Mouse (Mus musculus): ENCODE measurements around the gene March10. TPM values are rescaled to one million over a fixed set of nuclear protein-coding genes. Genes with fewer than 3 reads are reported as not detected.
A peak's percentile ranks its signal among the peaks of the same experiment; 100 is the strongest.

The March10 gene
- total and polyA plus RNA-seq, 3 experiments, result 0.08 TPM; not detected in 2

DNA sequence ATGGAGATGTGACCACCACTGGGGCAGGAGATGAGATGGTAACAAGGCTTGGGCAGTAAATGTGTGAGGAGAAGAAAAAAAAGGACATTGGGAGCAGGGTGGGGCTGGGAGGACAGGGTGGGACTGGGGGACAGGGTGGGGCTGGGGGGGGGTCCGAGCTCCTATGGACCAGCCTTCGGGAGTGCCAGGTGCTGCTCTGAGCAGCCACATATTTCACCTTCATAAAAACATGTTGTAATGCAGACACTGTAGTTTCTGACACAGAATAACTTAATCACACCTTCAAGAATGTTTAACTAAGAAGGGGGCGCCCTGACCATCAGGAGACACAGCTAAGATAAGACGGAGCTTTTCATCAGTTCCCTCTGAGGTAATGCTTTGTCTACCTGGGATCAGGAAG, 4.0 kb downstream of the March10 start:
- Histone ChIP-seq H3K4me3 (no peak overlapping the region), H3K27ac (no peak overlapping the region), H3K79me2 (replicated peaks; ENCODE audit: control insufficient read depth, insufficient read depth, low read length) (no peaks in the 10 kb centered on the region), H3K36me3 (ENCODE audit: control insufficient read depth, insufficient read depth, low read length) (no peaks in the 10 kb centered on the region), H3K9ac (ENCODE audit: low read depth, low read length) (no peak overlapping the region), H3K4me1 (ENCODE audit: control insufficient read depth, insufficient read depth, low read length) (no peaks in the 10 kb centered on the region), H3K27me3 (ENCODE audit: control insufficient read depth, insufficient read depth, low read length) (peaks cover 3% of the 10 kb centered on the region)
- intact Hi-C loops (cut with DNase I), result no loop called here
- no peak for TF ChIP-seq POLR2A (IDR thresholded peaks at IDR 0.05; ENCODE audit: insufficient read depth, low read depth, low read length)
- no peak for TF ChIP-seq CTCF (IDR thresholded peaks at IDR 0.05)
- no peak for TF ChIP-seq EP300 (IDR thresholded peaks at IDR 0.05; ENCODE audit: insufficient read depth, low read depth, low read length)
- 78% methylated on average over 4 of the region's 4 CpGs for WGBS
- no peak for DNase-seq

DNA sequence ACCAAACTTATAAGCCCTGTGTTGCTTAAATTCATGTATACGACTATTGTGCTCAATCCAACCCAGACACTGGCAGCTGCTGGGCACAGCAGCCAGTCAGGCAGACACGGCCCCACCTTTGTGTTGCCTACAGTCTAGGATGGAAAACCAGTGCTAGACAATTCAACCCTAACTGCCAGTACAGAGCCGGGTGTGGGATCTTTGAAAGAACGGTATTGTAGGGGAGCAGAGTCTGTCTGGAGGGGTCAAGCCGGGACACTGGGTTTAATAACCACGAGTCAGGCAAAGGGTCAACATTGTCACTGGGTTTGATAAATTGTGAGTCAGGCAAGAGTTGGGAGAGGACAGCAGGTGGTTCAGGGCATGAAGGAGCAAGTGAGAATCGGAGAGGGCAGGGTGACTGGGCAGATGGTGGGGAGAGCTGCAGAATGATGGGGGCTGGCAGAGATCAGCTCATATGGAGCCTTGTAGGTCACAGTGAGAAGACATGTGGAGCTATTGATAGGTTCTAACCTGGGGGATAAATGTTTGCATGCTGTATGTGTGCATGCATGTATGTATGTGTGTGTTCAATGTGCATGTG, 4.9 kb downstream of the March10 start:
- Histone ChIP-seq H3K9ac (ENCODE audit: low read depth, low read length) (no peak overlapping the region), H3K4me1 (ENCODE audit: control insufficient read depth, insufficient read depth, low read length) (no peaks in the 10 kb centered on the region), H3K27ac (no peak overlapping the region), H3K36me3 (ENCODE audit: control insufficient read depth, insufficient read depth, low read length) (no peaks in the 10 kb centered on the region), H3K79me2 (replicated peaks; ENCODE audit: control insufficient read depth, insufficient read depth, low read length) (no peaks in the 10 kb centered on the region), H3K27me3 (ENCODE audit: control insufficient read depth, insufficient read depth, low read length) (peaks cover 2% of the 10 kb centered on the region), H3K4me3 (no peak overlapping the region)
- no peak for DNase-seq
- intact Hi-C loops (cut with DNase I), result no loop called here
- 78% methylated on average over 7 of the region's 7 CpGs for WGBS
- TF ChIP-seq CTCF (IDR thresholded peaks at IDR 0.05) (no peak), POLR2A (IDR thresholded peaks at IDR 0.05; ENCODE audit: insufficient read depth, low read depth, low read length) (no peak), EP300 (IDR thresholded peaks at IDR 0.05; ENCODE audit: insufficient read depth, low read depth, low read length) (no peak)

DNA sequence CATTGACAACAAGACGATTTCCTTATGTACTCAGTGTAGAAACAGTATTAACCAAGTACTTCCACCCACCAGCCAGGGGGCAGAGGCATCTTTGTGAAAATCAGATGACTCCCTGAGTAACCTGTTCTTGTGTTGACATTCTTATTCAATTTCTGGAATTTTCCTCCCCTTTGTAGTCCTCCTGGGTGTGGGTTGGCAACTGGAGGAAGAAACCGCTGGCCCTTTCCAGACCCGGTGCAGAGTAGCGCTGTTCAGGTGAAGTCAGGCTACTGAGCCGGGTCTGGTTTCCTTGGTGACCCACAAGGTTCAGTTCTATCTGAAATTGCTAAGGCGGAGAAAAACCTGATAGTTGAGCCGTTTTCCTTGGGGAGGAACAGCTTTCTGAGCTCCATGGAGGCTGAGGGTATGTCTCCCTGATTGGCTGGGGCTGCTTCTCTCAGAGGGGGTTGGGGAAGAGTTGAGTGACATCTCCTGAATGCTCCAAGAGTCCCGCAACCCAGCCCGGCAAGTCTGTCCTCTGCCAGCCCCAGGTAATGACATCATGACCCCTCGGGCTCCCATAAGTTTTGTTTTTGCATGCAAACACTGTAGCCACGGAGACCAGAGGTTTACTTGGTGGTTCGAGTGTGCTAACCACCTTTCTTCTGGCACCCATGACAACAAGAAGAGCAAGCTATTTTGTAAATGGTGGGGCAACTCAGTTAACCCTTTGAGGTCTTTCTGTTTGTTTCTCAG, 6.8 kb downstream of the March10 start:
- 66% methylated on average over 12 of the region's 12 CpGs for WGBS
- intact Hi-C loops (cut with DNase I), result no loop called here
- no peaks in the 10 kb centered on the region for H3K36me3 ChIP-seq (ENCODE audit: control insufficient read depth, insufficient read depth, low read length)
- H3K27me3 ChIP-seq (ENCODE audit: control insufficient read depth, insufficient read depth, low read length), result no peaks in the 10 kb centered on the region
- TF ChIP-seq POLR2A (IDR thresholded peaks at IDR 0.05; ENCODE audit: insufficient read depth, low read depth, low read length) (no peak), CTCF (IDR thresholded peaks at IDR 0.05) (no peak), EP300 (IDR thresholded peaks at IDR 0.05; ENCODE audit: insufficient read depth, low read depth, low read length) (no peak)
- no peak overlapping the region for H3K9ac ChIP-seq (ENCODE audit: low read depth, low read length)
- H3K4me3 ChIP-seq, result no peak overlapping the region
- DNase-seq, result no peak
- H3K79me2 ChIP-seq (replicated peaks; ENCODE audit: control insufficient read depth, insufficient read depth, low read length), result no peaks in the 10 kb centered on the region
- H3K27ac ChIP-seq, result no peak overlapping the region
- no peaks in the 10 kb centered on the region for H3K4me1 ChIP-seq (ENCODE audit: control insufficient read depth, insufficient read depth, low read length)

DNA sequence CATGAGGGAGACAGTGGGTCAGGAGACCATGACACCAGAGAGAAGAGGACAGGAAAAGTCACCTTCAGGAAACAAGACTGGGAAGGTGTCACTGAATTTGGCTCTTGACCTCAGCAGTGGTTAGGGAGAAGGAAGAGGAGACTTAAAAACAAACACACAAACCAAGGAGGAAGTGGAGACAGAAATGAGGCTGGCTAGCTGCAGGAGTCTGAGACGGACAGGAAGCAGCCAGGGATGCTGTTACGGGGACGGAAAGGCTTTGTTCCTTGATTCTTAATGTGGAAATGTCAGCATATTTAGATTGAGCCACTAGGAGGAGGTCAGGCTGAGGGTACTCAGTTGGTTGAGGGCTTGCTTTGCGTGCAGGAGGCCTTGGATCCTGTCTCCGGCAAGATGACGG, 8.9 kb downstream of the March10 start:
- no peak overlapping the region for H3K4me3 ChIP-seq
- no peaks in the 10 kb centered on the region for H3K36me3 ChIP-seq (ENCODE audit: control insufficient read depth, insufficient read depth, low read length)
- H3K9ac ChIP-seq (ENCODE audit: low read depth, low read length), result no peak overlapping the region
- intact Hi-C loops (cut with DNase I), result no loop called here
- TF ChIP-seq POLR2A (IDR thresholded peaks at IDR 0.05; ENCODE audit: insufficient read depth, low read depth, low read length), result no peak
- no peak for TF ChIP-seq EP300 (IDR thresholded peaks at IDR 0.05; ENCODE audit: insufficient read depth, low read depth, low read length)
- no peak for TF ChIP-seq CTCF (IDR thresholded peaks at IDR 0.05)
- H3K79me2 ChIP-seq (replicated peaks; ENCODE audit: control insufficient read depth, insufficient read depth, low read length), result no peaks in the 10 kb centered on the region
- no peak overlapping the region for H3K27ac ChIP-seq
- 61% methylated on average over 6 of the region's 6 CpGs for whole genome bisulfite sequencing
- no peaks in the 10 kb centered on the region for H3K4me1 ChIP-seq (ENCODE audit: control insufficient read depth, insufficient read depth, low read length)
- H3K27me3 ChIP-seq (ENCODE audit: control insufficient read depth, insufficient read depth, low read length), result no peaks in the 10 kb centered on the region
- DNase-seq, result peak in 1 of 2 experiments; percentile 27

DNA sequence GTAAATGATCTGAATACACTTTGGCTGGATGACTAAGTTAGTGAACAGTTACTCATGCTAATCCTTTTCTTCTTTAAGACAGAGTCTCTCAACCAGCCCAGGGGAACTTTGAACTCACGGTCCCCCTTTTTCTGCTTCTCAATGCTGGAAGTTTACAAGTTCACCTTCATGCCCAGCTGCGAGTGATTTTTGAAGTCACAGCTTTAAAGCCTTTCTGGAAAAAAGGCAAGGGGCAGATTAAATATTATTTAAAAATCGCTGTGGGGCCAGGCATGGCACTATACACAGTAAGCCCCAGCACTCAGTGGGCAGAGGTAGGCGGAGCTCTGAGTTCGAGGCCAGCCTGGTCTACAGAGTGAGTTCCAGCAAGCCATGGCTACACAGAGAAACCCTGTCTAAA, 10.3 kb downstream of the March10 start:
- WGBS, result 91% methylated on average over 5 of the region's 5 CpGs

DNA sequence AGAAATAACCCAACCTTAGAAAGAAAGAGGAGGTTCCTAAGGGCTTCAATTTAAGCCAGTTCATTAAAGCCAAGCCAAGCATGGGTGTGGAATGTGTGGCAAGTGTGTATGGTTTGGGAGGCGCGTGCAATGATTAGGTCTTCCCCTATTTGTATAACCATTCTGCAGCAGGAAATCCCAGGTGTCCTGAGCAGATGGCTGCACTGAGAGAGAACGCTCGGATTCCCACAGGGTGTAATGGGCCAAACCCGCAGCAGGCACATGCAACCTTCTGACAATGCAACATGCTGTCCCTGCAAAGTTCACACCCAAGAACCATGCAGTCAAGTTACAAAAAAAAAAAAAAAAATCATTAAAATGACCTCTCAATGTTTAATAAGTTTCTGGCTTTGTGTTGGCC, 10.8 kb downstream of the March10 start:
- intact Hi-C loops (cut with DNase I), result no loop called here
- no peak for DNase-seq
- Histone ChIP-seq H3K79me2 (replicated peaks; ENCODE audit: control insufficient read depth, insufficient read depth, low read length) (no peaks in the 10 kb centered on the region), H3K27ac (no peak overlapping the region), H3K4me3 (no peak overlapping the region), H3K27me3 (ENCODE audit: control insufficient read depth, insufficient read depth, low read length) (no peaks in the 10 kb centered on the region), H3K4me1 (ENCODE audit: control insufficient read depth, insufficient read depth, low read length) (no peaks in the 10 kb centered on the region), H3K9ac (ENCODE audit: low read depth, low read length) (no peak overlapping the region), H3K36me3 (ENCODE audit: control insufficient read depth, insufficient read depth, low read length) (no peaks in the 10 kb centered on the region)
- TF ChIP-seq EP300 (IDR thresholded peaks at IDR 0.05; ENCODE audit: insufficient read depth, low read depth, low read length), result no peak
- WGBS, result 77% methylated on average over 5 of the region's 5 CpGs

More for the DNA sequence above, 10.3 kb downstream of the March10 start:
- Histone ChIP-seq H3K4me1 (ENCODE audit: control insufficient read depth, insufficient read depth, low read length) (no peaks in the 10 kb centered on the region), H3K36me3 (ENCODE audit: control insufficient read depth, insufficient read depth, low read length) (no peaks in the 10 kb centered on the region), H3K4me3 (no peak overlapping the region), H3K79me2 (replicated peaks; ENCODE audit: control insufficient read depth, insufficient read depth, low read length) (no peaks in the 10 kb centered on the region), H3K27me3 (ENCODE audit: control insufficient read depth, insufficient read depth, low read length) (no peaks in the 10 kb centered on the region), H3K9ac (ENCODE audit: low read depth, low read length) (no peak overlapping the region), H3K27ac (no peak overlapping the region)
- intact Hi-C loops (cut with DNase I), result no loop called here
- TF ChIP-seq CTCF (IDR thresholded peaks at IDR 0.05) (no peak), POLR2A (IDR thresholded peaks at IDR 0.05; ENCODE audit: insufficient read depth, low read depth, low read length) (no peak), EP300 (IDR thresholded peaks at IDR 0.05; ENCODE audit: insufficient read depth, low read depth, low read length) (no peak)
- DNase-seq, result no peak
